10 mouse cellular contexts compared by ENCODE assay signal in the genomic region with DNA sequence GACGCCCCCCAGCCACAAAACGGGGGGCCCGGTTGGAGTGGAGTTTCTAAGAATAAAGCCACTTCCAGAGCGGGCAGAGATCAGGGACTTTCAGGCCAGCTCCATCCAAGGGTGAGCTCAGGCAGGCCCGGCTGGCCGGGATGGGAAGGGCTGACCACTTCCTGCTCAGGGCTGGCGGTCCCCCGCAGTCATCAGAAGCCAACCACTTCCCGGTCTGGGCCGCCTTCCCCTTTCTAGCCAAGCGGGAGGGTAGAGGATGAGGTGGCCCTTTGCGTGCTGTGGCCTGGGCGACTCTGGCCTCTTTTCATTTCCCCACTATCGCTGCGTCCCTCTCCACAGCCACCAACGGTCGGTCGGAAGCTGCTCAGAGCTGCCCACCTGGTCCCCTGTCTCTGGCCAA. TPM values are rescaled to one million over a fixed set of nuclear protein-coding genes. Genes with fewer than 3 reads are reported as not detected.
A peak's percentile ranks its signal among the peaks of the same experiment; 100 is the strongest.
DNase-seq lines count a peak whose midpoint lies in the region; ATAC-seq and TF ChIP-seq lines count a peak whose summit lies in the region.
"Had no signal": no experiment of that assay in that cellular context is flagged by ENCODE, and none has a peak within 500 bp of the region (broad histone marks: within the 10 kb centered on the region; RNA-seq: fewer than 3 reads in every experiment).

No protein-coding gene starts in this region.

- H3K27ac ChIP-seq in kidney, adult 2 months (ENCODE audit: insufficient read depth, low read depth, low read length) = no peak overlapping the region
- no peak overlapping the region for H3K27ac ChIP-seq in forebrain, embryonic 13.5 days

- no peaks in the 10 kb centered on the region for H3K27me3 ChIP-seq in kidney, adult 2 months (replicated peaks; ENCODE audit: control insufficient read depth, insufficient read depth, low read length)
- H3K27me3 ChIP-seq in forebrain, embryonic 13.5 days = no peaks in the 10 kb centered on the region; the same call in 1 of the 2 replicates
- H3K27me3 ChIP-seq: Patski had no signal

- no peak for TF ChIP-seq POLR2A in kidney, adult 2 months (IDR thresholded peaks at IDR 0.05; ENCODE audit: low read depth, low read length)

- H3K4me3 ChIP-seq in kidney, adult 2 months (ENCODE audit: insufficient read depth, low read depth, low read length) = no peak overlapping the region
- H3K4me3 ChIP-seq in forebrain, embryonic 13.5 days = no peak overlapping the region

- H3K9ac ChIP-seq in forebrain, embryonic 13.5 days = no peak overlapping the region

- TF ChIP-seq CTCF in kidney, adult 2 months (conservative IDR thresholded peaks at IDR 0.05; ENCODE audit: insufficient read depth, insufficient read length, low read depth, low read length) = no peak

- WGBS in kidney, adult 2 months = 68% methylated on average over 18 of the region's 18 CpGs
- 77% methylated on average over 18 of the region's 18 CpGs for WGBS in forebrain, embryonic 13.5 days

- no peaks in the 10 kb centered on the region for H3K36me3 ChIP-seq in kidney, adult 2 months (ENCODE audit: control insufficient read depth, insufficient read depth, low read length)
- no peaks in the 10 kb centered on the region for H3K36me3 ChIP-seq in forebrain, embryonic 13.5 days (ENCODE audit: poor library complexity, severe bottlenecking)

- H3K4me1 ChIP-seq in kidney, adult 2 months (ENCODE audit: control insufficient read depth, insufficient read depth, low read length) = no peaks in the 10 kb centered on the region
- H3K4me1 ChIP-seq in forebrain, embryonic 13.5 days = no peaks in the 10 kb centered on the region

- no peak overlapping the region for H3K4me2 ChIP-seq in forebrain, embryonic 13.5 days

- no peaks in the 10 kb centered on the region for H3K9me3 ChIP-seq in forebrain, embryonic 13.5 days (replicated peaks)

- ATAC-seq in common myeloid progenitor, adult 5-6 weeks (replicated peaks; ENCODE audit: low read depth, poor library complexity, severe bottlenecking) = peak; percentile 75
- ATAC-seq in forebrain, embryonic 13.5 days = no peak
- ATAC-seq in megakaryocyte-erythroid progenitor cell, adult 5-6 weeks (replicated peaks; ENCODE audit: low FRiP score, low TSS enrichment, poor library complexity, severe bottlenecking) = no peak
- ATAC-seq: Patski had no signal

- peak; percentile 36 for DNase-seq in kidney, adult 2 months
- DNase-seq in kidney, adult 18-20 months = no peak
- DNase-seq in B cell, adult 2 months = peak; percentile 31 to 48
- peak; percentile 52 for DNase-seq in lung, postnatal 36 days
- no peak for DNase-seq in MN1 (ENCODE audit: low spot score)

RNA-seq across cellular contexts. Expression of a gene that starts 50.6 kb away (rescaled TPM):
- 0.65 and 1.4 TPM in 2 replicates for polyA plus RNA-seq in kidney, adult 2 months (2012; rRNA removed)
- total RNA-seq in common myeloid progenitor, adult 5-6 weeks (2017) = 8.9 and 20.1 TPM in 2 replicates
- polyA plus RNA-seq in forebrain, embryonic 13.5 days (2015; fragmentation: Nextera tagmentation; extraction: Ambion mirVana) = not detected in 2 replicates
- total RNA-seq in megakaryocyte-erythroid progenitor cell, adult 5-6 weeks (2014; fragmentation: Nextera tagmentation) = 52.3 and 61.6 TPM in 2 replicates
- 6.1 and 9.4 TPM in 2 replicates for total RNA-seq in megakaryocyte-erythroid progenitor cell, adult 5-6 weeks (2017)
- total RNA-seq: left cerebral cortex, postnatal 10 days had no signal

Comparison
In these comparisons a context has a peak if more than half of its experiments do, and no peak if none do; other contexts are left out.
1. DNase-seq: peak in kidney, adult 2 months (single experiment), B cell, adult 2 months (2 of 2) and lung, postnatal 36 days (single experiment); none in kidney, adult 18-20 months (single experiment) and MN1 (single experiment).